Mouse (Mus musculus) heart, postnatal 0 days (tissue): ENCODE data around the gene Nup50.

Experiments
- CTCF ChIP-seq: IDR thresholded peaks from 2 replicates; pipeline ENCODE4 v1.5.1; 2016; ENCODE audit warnings: antibody characterized with exemption, control low read depth, low read depth
- EP300 ChIP-seq: IDR thresholded peaks from 2 replicates; pipeline ENCODE4 v1.6.1; 2016; ENCODE audit warnings: antibody characterized with exemption, low read depth

DNA sequence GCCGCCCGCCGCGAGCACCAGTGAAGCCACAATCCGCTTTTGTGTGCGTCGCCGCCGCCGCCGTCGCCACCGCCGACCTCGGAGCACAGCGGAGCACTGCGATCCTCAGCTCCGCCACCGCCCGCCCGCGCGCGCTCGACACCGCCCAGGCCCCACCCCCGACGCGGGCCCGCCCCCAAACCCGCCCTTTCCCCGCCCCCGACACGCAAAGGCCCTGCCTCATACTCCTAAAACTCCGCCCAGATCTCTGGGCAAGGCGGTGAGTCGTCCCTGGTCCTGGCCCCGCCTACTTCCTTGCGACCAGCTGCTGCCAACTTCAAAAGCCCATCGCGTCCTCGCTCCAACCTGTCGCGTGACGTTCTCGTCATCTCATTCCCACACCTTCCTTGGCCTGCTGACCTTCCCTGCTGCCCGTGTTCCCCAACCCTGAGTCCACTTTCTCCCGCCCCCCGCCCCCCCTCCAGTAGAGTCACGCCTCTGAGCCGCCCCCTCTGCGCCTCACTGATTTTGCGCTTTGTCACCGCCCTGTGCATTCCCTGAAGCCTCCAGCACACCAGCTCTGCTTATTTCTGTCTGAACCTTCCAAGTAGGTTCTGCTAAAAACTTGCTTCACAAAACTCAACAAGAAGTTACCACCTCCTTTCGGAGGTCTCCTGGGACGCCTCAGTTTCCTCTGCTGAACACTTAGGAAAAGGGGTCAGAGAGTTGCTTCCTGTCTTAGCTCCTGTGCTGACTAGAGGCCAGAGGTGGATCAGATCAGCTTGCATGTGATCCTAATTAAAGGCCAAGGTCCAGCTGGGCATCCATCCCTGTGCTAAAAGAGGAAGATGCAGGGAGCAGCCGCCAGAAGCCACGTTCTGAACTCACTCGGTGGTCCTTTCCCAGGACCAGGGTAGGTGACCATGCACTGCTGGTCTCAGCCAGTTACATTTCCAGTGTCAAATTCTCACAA, 64.9 kb downstream of the Nup50 start, which contains the start of gene 5031439G07Rik:
- TF ChIP-seq CTCF (no peak), EP300 (no peak)
